Mouse (Mus musculus): Measurements from ENCODE around the gene Cyth2. TPM values are rescaled to one million over a fixed set of nuclear protein-coding genes. Genes with fewer than 3 reads are reported as not detected.
A peak's percentile ranks its signal among the peaks of the same experiment; 100 is the strongest.

Cyth2 gene
- polyA plus RNA-seq, 1 experiment from 2014 or later = 239 TPM

- H3K4me1 ChIP-seq (ENCODE audit: control insufficient read depth, insufficient read depth, low read length) = peaks cover 17% of the 10 kb centered on the region; the same call in 1 of the 2 replicates
- ATAC-seq (ENCODE audit: insufficient read depth, low FRiP score, low TSS enrichment) (peak; percentile 60), DNase-seq (ENCODE audit: low spot score) (peak; percentile 80)
- no peaks in the 10 kb centered on the region for H3K9me3 ChIP-seq (ENCODE audit: control insufficient read depth, low read length)
- H3K4me2 ChIP-seq (ENCODE audit: low read depth) = peak overlapping the region; percentile 88
- peak overlapping the region; percentile 91 for H3K4me3 ChIP-seq (ENCODE audit: low read depth, low read length)
- H3K27ac ChIP-seq (ENCODE audit: low read depth, low read length) = 0 out of 2 replicates have a peak overlapping the region, but pooled peaks have one; percentile 3
- H3K9ac ChIP-seq (ENCODE audit: low read length) = peak overlapping the region; percentile 79
- peaks cover 8% of the 10 kb centered on the region for H3K36me3 ChIP-seq (ENCODE audit: control insufficient read depth, insufficient read depth, low read length)
- 0 out of 2 replicates have a peak, but pooled peaks cover 3% of the 10 kb centered on the region for H3K27me3 ChIP-seq (ENCODE audit: control insufficient read depth, insufficient read depth, low read length)
- under 1% methylated on average over 14 of the region's 14 CpGs for WGBS
These were observed 28.2 kb downstream of the Cyth2 start for GRCm38 (mm10) chr7:45786136-45786578.

DNA sequence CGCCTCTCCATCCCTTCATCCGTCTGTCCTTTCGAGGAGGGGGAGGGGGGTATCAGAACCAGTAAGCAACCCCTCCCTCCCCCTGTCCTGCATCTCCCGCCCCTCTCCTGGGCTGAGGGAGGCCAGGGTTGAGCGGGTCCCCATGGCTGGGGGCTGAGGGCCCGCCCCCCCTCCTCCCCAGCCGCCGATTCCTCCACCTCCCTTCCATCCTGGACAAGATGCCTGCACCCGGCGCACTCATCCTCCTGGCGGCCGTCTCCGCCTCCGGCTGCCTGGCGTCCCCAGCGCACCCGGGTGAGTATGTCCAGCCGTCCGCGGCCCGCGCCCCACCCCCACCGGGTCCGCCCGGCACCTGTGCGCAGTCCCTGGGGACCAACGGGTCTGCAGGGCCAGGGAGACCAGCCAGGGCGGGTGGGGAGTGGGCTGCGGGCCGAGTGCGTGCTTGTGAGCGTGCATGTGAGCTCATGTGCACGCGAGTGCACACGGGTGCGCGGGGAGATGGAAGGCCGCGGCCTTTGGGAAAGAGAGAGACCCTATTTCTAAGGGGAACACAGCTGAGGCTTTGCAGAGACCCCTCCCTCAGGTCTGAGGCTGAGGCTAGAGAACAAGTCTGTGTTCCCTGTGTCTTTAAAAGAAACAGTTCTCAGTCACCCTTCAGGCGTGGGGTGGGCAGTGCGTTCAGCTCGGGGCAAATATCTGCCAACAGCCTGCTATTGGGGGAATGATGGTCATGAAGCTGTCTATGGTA, 28.8 kb downstream of the Cyth2 start:
- peaks cover 17% of the 10 kb centered on the region; the same call in 1 of the 2 replicates for H3K4me1 ChIP-seq (ENCODE audit: control insufficient read depth, insufficient read depth, low read length)
- peak; percentile 43 for ATAC-seq (ENCODE audit: insufficient read depth, low FRiP score, low TSS enrichment)

GRCm38 (mm10) chr7:45784524-45785372, 29.6 kb downstream of the Cyth2 start, which contains the start of gene Sult2b1:
Gene Sult2b1, minus strand, starts transcription at chr7:45784669.
- Histone ChIP-seq H3K9me3 (ENCODE audit: control insufficient read depth, low read length) (no peaks in the 10 kb centered on the region), H3K4me3 (ENCODE audit: low read depth, low read length) (peak within 1 kb of the TSS; percentile 91), H3K27me3 (ENCODE audit: control insufficient read depth, insufficient read depth, low read length) (0 out of 2 replicates have a peak, but pooled peaks cover 3% of the 10 kb centered on the region), H3K27ac (ENCODE audit: low read depth, low read length) (peak within 1 kb of the TSS; percentile 83), H3K4me2 (ENCODE audit: low read depth) (peak within 1 kb of the TSS; percentile 88), H3K4me1 (ENCODE audit: control insufficient read depth, insufficient read depth, low read length) (peaks cover 17% of the 10 kb centered on the region; the same call in 1 of the 2 replicates), H3K9ac (ENCODE audit: low read length) (peak within 1 kb of the TSS; percentile 79), H3K36me3 (ENCODE audit: control insufficient read depth, insufficient read depth, low read length) (peaks cover 4% of the 10 kb centered on the region)
- DNase-seq (ENCODE audit: low spot score) (peak; percentile 90), ATAC-seq (ENCODE audit: insufficient read depth, low FRiP score, low TSS enrichment) (peak; percentile 62)
- WGBS = 24% methylated on average over 20 of the region's 20 CpGs

More for the DNA sequence above, 28.8 kb downstream of the Cyth2 start:
- H3K9me3 ChIP-seq (ENCODE audit: control insufficient read depth, low read length) = no peaks in the 10 kb centered on the region
- H3K27ac ChIP-seq (ENCODE audit: low read depth, low read length) = peak overlapping the region; percentile 83
- H3K27me3 ChIP-seq (ENCODE audit: control insufficient read depth, insufficient read depth, low read length) = 0 out of 2 replicates have a peak, but pooled peaks cover 3% of the 10 kb centered on the region
- peak overlapping the region; percentile 88 for H3K4me2 ChIP-seq (ENCODE audit: low read depth)
- peak; percentile 73 for DNase-seq (ENCODE audit: low spot score)
- WGBS = under 1% methylated on average over 36 of the region's 42 CpGs
- peaks cover 8% of the 10 kb centered on the region for H3K36me3 ChIP-seq (ENCODE audit: control insufficient read depth, insufficient read depth, low read length)
- peak overlapping the region; percentile 79 for H3K9ac ChIP-seq (ENCODE audit: low read length)
- H3K4me3 ChIP-seq (ENCODE audit: low read depth, low read length) = peak overlapping the region; percentile 91

- H3K36me3 ChIP-seq (ENCODE audit: control insufficient read depth, insufficient read depth, low read length) = no peaks in the 10 kb centered on the region
- ATAC-seq (ENCODE audit: insufficient read depth, low FRiP score, low TSS enrichment) (peak; percentile 26), DNase-seq (ENCODE audit: low spot score) (peak; percentile 75)
- H3K4me3 ChIP-seq (ENCODE audit: low read depth, low read length) = peak within 1 kb of the TSS; percentile 91
- H3K4me2 ChIP-seq (ENCODE audit: low read depth) = peak within 1 kb of the TSS; percentile 88
- H3K9me3 ChIP-seq (ENCODE audit: control insufficient read depth, low read length) = no peaks in the 10 kb centered on the region
- under 1% methylated on average over 38 of the region's 38 CpGs for WGBS
- H3K4me1 ChIP-seq (ENCODE audit: control insufficient read depth, insufficient read depth, low read length) = peaks cover 21% of the 10 kb centered on the region; the same call in 1 of the 2 replicates
- H3K27me3 ChIP-seq (ENCODE audit: control insufficient read depth, insufficient read depth, low read length) = 0 out of 2 replicates have a peak, but pooled peaks cover 3% of the 10 kb centered on the region
- peak within 1 kb of the TSS; percentile 63 for H3K9ac ChIP-seq (ENCODE audit: low read length)
- peak within 1 kb of the TSS; percentile 83 for H3K27ac ChIP-seq (ENCODE audit: low read depth, low read length)
These were observed 30.8 kb downstream of the Cyth2 start, which contains the start of gene Lmtk3 for GRCm38 (mm10) chr7:45783511-45784091. Gene Lmtk3, plus strand, starts transcription at chr7:45783738.

DNA sequence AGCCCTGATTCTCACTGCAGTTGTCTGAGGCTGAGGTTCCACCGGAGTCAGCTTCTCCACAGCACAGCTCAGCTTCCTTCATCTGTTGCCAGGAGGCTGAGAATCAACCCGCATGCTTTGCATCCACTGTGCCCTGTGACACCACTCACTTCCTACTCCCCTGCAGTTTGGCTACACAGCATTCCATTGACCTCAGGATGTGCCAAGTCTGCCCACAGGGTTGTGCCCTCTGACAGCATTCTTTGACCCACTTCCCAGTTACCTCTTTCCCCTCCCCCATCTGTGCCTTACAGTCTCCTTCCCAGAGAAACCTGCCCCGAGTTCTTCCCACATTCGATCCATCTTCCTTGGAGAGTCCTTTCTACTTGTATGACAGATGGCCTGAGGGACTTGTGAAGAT, 32.1 kb downstream of the Cyth2 start:
- Histone ChIP-seq H3K4me2 (ENCODE audit: low read depth) (no peak overlapping the region), H3K36me3 (ENCODE audit: control insufficient read depth, insufficient read depth, low read length) (no peaks in the 10 kb centered on the region), H3K9me3 (ENCODE audit: control insufficient read depth, low read length) (no peaks in the 10 kb centered on the region), H3K27me3 (ENCODE audit: control insufficient read depth, insufficient read depth, low read length) (0 out of 2 replicates have a peak, but pooled peaks cover 3% of the 10 kb centered on the region), H3K4me3 (ENCODE audit: low read depth, low read length) (no peak overlapping the region), H3K9ac (ENCODE audit: low read length) (no peak overlapping the region), H3K4me1 (ENCODE audit: control insufficient read depth, insufficient read depth, low read length) (peaks cover 21% of the 10 kb centered on the region; the same call in 1 of the 2 replicates), H3K27ac (ENCODE audit: low read depth, low read length) (no peak overlapping the region)
- ATAC-seq (ENCODE audit: insufficient read depth, low FRiP score, low TSS enrichment) = no peak
- 79% methylated on average over 4 of the region's 4 CpGs for WGBS
- no peak for DNase-seq (ENCODE audit: low spot score)

- Histone ChIP-seq H3K4me1 (ENCODE audit: control insufficient read depth, insufficient read depth, low read length) (peaks cover 10% of the 10 kb centered on the region; the same call in 1 of the 2 replicates), H3K9ac (ENCODE audit: low read length) (no peak overlapping the region), H3K27ac (ENCODE audit: low read depth, low read length) (no peak overlapping the region), H3K4me2 (ENCODE audit: low read depth) (peak overlapping the region; percentile 24; the same call in 1 of the 2 replicates), H3K27me3 (ENCODE audit: control insufficient read depth, insufficient read depth, low read length) (0 out of 2 replicates have a peak, but pooled peaks cover 3% of the 10 kb centered on the region), H3K4me3 (ENCODE audit: low read depth, low read length) (no peak overlapping the region), H3K9me3 (ENCODE audit: control insufficient read depth, low read length) (no peaks in the 10 kb centered on the region), H3K36me3 (ENCODE audit: control insufficient read depth, insufficient read depth, low read length) (no peaks in the 10 kb centered on the region)
- ATAC-seq (ENCODE audit: insufficient read depth, low FRiP score, low TSS enrichment) (no peak), DNase-seq (ENCODE audit: low spot score) (no peak)
- WGBS = 24% methylated on average over 22 of the region's 22 CpGs
These were observed 35.2 kb downstream of the Cyth2 start for GRCm38 (mm10) chr7:45779081-45779641.

DNA sequence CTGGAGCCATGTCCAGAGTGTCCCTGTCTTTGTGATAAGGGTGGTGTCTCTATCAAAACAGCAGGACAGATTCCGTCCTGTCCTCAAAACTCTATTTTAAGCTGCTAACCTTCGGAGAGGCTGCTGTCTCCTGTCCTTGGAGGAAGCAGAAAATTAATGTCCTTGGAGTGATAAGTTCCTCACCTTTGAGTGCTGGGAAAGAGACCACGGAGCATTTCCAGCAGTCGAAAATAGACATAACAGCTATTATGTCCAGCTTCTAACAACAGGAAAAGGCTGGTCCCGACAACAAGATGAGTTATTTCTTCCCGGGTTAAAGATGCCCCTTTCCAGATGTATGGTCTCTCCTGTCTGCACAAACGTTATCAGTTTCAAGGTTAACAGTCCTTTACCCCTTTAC, 39.1 kb downstream of the Cyth2 start:
- no peaks in the 10 kb centered on the region for H3K9me3 ChIP-seq (ENCODE audit: control insufficient read depth, low read length)
- H3K27ac ChIP-seq (ENCODE audit: low read depth, low read length) = no peak overlapping the region
- H3K4me3 ChIP-seq (ENCODE audit: low read depth, low read length) = no peak overlapping the region
- peaks cover 4% of the 10 kb centered on the region; the same call in 1 of the 2 replicates for H3K4me1 ChIP-seq (ENCODE audit: control insufficient read depth, insufficient read depth, low read length)
- no peak for DNase-seq (ENCODE audit: low spot score)
- H3K27me3 ChIP-seq (ENCODE audit: control insufficient read depth, insufficient read depth, low read length) = no peaks in the 10 kb centered on the region
- no peak for ATAC-seq (ENCODE audit: insufficient read depth, low FRiP score, low TSS enrichment)
- 80% methylated on average over 7 of the region's 7 CpGs for WGBS
- no peak overlapping the region for H3K4me2 ChIP-seq (ENCODE audit: low read depth)
- no peaks in the 10 kb centered on the region for H3K36me3 ChIP-seq (ENCODE audit: control insufficient read depth, insufficient read depth, low read length)
- no peak overlapping the region for H3K9ac ChIP-seq (ENCODE audit: low read length)

GRCm38 (mm10) chr7:45771101-45771500, 43.3 kb downstream of the Cyth2 start:
- no peak overlapping the region for H3K9ac ChIP-seq (ENCODE audit: low read length)
- WGBS = 72% methylated on average over 4 of the region's 4 CpGs
- no peaks in the 10 kb centered on the region for H3K27me3 ChIP-seq (ENCODE audit: control insufficient read depth, insufficient read depth, low read length)

More at GRCm38 (mm10) chr7:45771101-45771500, 43.3 kb downstream of the Cyth2 start:
- H3K9me3 ChIP-seq (ENCODE audit: control insufficient read depth, low read length) = no peaks in the 10 kb centered on the region
- H3K4me2 ChIP-seq (ENCODE audit: low read depth) = no peak overlapping the region
- H3K4me1 ChIP-seq (ENCODE audit: control insufficient read depth, insufficient read depth, low read length) = no peaks in the 10 kb centered on the region
- H3K4me3 ChIP-seq (ENCODE audit: low read depth, low read length) = no peak overlapping the region
- no peaks in the 10 kb centered on the region for H3K36me3 ChIP-seq (ENCODE audit: control insufficient read depth, insufficient read depth, low read length)
- ATAC-seq (ENCODE audit: insufficient read depth, low FRiP score, low TSS enrichment) (no peak), DNase-seq (ENCODE audit: low spot score) (no peak)
- H3K27ac ChIP-seq (ENCODE audit: low read depth, low read length) = no peak overlapping the region
